Comparison of ENCODE assay signal across 16 mouse cellular contexts in the genomic region with DNA sequence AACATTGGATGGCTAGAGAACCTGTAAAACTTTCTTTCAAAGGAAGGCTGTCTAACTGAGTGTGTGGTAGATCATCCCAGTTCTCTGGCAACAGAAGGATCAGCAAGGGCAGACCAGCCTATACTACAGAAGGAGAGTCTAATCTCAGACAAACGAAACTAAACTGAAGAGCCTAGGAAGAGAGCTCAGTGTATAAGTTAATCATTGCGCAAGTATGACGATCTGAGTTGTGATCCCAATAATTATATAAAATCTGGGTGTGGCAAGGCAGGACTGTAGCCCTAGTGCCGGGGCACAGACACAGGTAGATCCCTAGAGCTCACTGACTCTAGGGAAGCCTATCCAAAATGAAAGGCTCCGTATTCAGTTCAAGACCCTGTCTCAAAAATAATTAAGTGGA.
"Had no signal": no experiment of that assay in that cellular context is flagged by ENCODE, and none has a peak within 500 bp of the region (broad histone marks: within the 10 kb centered on the region; RNA-seq: fewer than 3 reads in every experiment).

No protein-coding gene starts in this region.

- H3K27ac ChIP-seq: midbrain, embryonic 10.5 days; midbrain, embryonic 12.5 days; neural tube, embryonic 13.5 days; neural tube, embryonic 15.5 days had no signal

- H3K4me2 ChIP-seq: lung, embryonic 14.5 days; midbrain, embryonic 12.5 days; neural tube, embryonic 13.5 days; neural tube, embryonic 15.5 days had no signal

- DNase-seq: lung, adult 18-20 months; lung, embryonic 14.5 days; lung, postnatal 10 days; lung, postnatal 4 days; midbrain, embryonic 14.5 days; right cerebral cortex, postnatal 14 days; spleen, adult 18-20 months; thymus, adult 2 months; thymus, postnatal 25 days; thymus, postnatal 4 days had no signal

- H3K4me3 ChIP-seq: midbrain, embryonic 10.5 days; midbrain, embryonic 12.5 days; myocyte; neural tube, embryonic 13.5 days; neural tube, embryonic 15.5 days had no signal

- H3K9ac ChIP-seq: lung, embryonic 14.5 days; midbrain, embryonic 12.5 days; neural tube, embryonic 13.5 days; neural tube, embryonic 15.5 days had no signal

- H3K36me3 ChIP-seq: midbrain, embryonic 10.5 days; midbrain, embryonic 12.5 days; neural tube, embryonic 13.5 days; neural tube, embryonic 15.5 days had no signal

- ATAC-seq: midbrain, embryonic 16.5 days had no signal

- H3K27me3 ChIP-seq: midbrain, embryonic 12.5 days; neural tube, embryonic 13.5 days; neural tube, embryonic 15.5 days had no signal

- H3K9me3 ChIP-seq: midbrain, embryonic 10.5 days; midbrain, embryonic 12.5 days; neural tube, embryonic 13.5 days; neural tube, embryonic 15.5 days had no signal

- H3K4me1 ChIP-seq: midbrain, embryonic 10.5 days; midbrain, embryonic 12.5 days; neural tube, embryonic 13.5 days; neural tube, embryonic 15.5 days had no signal
